Mouse (Mus musculus) embryonic stem cell, embryonic (primary cell): ENCODE measurements around the gene Rnaseh2c.

Source experiments
- CTCF ChIA-PET, 4 experiments: fragments of 300-600 bp in 2 of 4; fragments of 350-600 bp in 2 of 4; sonication (Branson Sonifier 250); formaldehyde crosslinking; loops; one replicate each; lab custom pipeline; 2022; ENCODE audit warnings: inconsistent platforms in 2 of 4; lab: Charles Lee
- POLR2A ChIA-PET, 4 experiments: fragments of 300-600 bp in 2 of 4; fragments of 350-600 bp in 2 of 4; sonication (Branson Sonifier 250); formaldehyde crosslinking; loops; one replicate each; lab custom pipeline; 2022; ENCODE audit warnings: antibody characterized with exemption in 4 of 4, inconsistent platforms in 1 of 4; lab: Charles Lee

The Rnaseh2c gene

DNA sequence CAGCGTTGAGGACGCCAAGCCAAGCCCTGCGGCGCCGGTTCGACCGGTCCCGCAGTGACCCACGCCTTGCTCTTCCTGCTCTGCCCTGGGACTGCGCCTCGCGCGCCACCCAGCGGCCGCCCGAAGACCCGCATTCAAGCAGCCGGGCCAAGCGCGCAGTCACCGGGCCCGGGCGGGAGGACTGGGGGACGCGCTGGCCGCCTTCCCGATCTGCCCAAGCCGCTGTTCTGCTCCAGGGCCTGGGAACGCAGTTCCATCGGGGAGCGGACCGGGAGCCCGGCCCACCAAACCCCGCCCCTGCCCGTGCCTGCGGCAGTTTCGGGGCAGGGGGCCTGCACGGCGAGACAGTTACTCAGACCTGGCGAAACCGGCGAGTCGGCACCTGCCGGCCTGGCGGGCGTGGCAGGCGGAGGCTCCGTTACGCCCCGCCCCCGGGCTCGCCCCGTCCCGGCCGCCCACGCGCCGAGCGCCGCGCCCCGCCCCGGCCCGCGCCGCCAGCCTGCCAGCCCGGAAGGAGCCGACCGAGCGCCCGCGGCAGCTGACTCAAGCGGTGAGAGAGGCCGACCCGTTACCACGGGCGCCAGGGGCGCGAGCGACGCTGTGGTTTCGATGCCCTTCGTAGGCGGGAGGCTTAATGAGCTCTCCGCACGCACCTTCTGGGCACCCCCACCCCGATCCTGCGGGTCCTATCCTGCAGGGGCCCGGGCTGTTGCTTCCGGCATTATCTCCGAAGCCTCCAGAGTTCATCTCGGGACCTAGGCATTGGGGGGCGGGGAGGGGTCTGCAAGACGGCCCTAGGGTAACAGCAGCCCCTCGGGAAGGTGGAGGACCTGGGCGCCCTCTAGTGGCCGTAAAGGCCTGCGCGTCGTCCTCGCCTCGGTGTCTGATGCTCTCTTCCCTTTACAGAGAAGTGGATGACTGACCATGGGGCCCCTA is 33.9 kb upstream of the Rnaseh2c start, which contains the start of gene Ap5b1:
Gene Ap5b1, plus strand, starts transcription at position 492 of the 936 bp plus-strand sequence.
- ChIA-PET POLR2A (interaction anchor here (0.6 to 9.0 kb wide), 53 partner anchors 8 to 517 kb away, joined by 3 to 63 read pairs (median 4); partner anchors contain the start of genes Cfl1 (in 3 of the 4), Mus81 (in 3 of the 4), Rnaseh2c (in 3 of the 4) and Ccdc85b (in 2 of the 4)), CTCF (interaction anchor here (0.5 to 5.8 kb wide), 138 partner anchors 9 to 852 kb away, joined by 3 to 54 read pairs (median 4); partner anchors contain the start of genes Mus81 (in 3 of the 4), Ehbp1l1 (in 2 of the 4), Fibp (in 2 of the 4) and Ovol1 (in 2 of the 4))

GRCm38 (mm10) chr19:5568470-5569140 is 33.1 kb upstream of the Rnaseh2c start:
- ChIA-PET CTCF (interaction anchor here (0.5 to 5.8 kb wide), 137 partner anchors 10 to 1473 kb away, joined by 3 to 54 read pairs (median 5); partner anchors contain the start of genes Mus81 (in 3 of the 4), Snx32 (in 3 of the 4), Ehbp1l1 (in 2 of the 4) and Fibp (in 2 of the 4)), POLR2A (interaction anchor here (0.6 to 9.0 kb wide), 54 partner anchors 9 to 516 kb away, joined by 3 to 63 read pairs (median 4); partner anchors contain the start of genes Cfl1 (in 3 of the 4), Mus81 (in 3 of the 4), Rnaseh2c (in 2 of the 4) and AI837181 (in 1 of the 4))

DNA sequence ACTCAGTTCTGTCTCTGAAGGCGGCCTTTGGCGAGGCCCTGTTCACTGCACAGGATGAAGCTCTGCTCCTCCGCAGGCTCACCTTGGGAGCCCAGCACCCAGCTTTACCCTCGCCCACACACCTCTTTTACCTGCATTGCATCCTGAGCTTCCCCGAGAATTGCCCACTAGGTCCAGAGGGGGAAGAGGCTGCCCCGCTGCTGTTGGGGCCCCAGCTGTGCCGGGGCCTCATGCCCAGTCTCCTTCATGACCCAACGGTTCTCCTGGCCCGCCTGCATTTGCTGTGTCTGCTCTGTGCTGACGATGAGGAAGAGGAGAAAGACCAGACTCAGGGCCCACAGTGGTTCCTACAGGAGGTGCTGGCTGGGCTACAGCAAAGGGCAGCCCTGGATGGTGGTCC is 32.2 kb upstream of the Rnaseh2c start:
- ChIA-PET POLR2A (interaction anchor here (0.5 to 9.0 kb wide), 27 partner anchors 9 to 219 kb away, joined by 3 to 63 read pairs (median 5); partner anchors contain the start of genes Cfl1 (in 3 of the 4), Mus81 (in 3 of the 4), Rnaseh2c (in 2 of the 4) and Banf1 (in 1 of the 4)), CTCF (interaction anchor here (0.5 to 5.8 kb wide), 39 partner anchors 10 to 1234 kb away, joined by 3 to 54 read pairs (median 10); partner anchors contain the start of genes Mus81 (in 3 of the 4), Ovol1 (in 2 of the 4), Sipa1 (in 2 of the 4) and Snx32 (in 2 of the 4))

GRCm38 (mm10) chr19:5570353-5571246 is 31.1 kb upstream of the Rnaseh2c start:
- CTCF ChIA-PET, result interaction anchor here in 3 of 4 experiments (0.6 to 5.8 kb wide), 16 partner anchors 9 to 223 kb away, joined by 3 to 54 read pairs (median 12); partner anchors contain the start of genes Ovol1 (in 2 of the 3), Mus81 (in 1 of the 3) and Snx32 (in 1 of the 3)

DNA sequence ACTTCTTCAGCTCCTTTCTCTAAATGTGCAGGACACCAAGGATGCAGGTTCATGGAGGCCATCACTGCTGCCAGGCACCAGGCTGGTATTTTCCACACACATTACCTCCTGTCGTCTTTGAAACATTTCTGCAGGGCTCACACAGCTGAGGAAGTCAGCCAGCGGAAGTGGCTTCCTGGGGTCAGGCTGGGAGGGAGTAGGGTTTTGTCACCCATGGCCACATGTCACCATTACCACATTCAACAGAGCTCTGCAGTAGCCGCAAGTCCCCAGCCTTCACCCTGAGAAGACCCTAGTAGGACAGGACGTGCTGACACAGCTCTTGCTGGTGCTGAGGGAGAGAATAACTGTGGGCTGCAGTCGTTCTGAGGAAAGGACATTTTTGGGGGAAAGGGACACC is 29.8 kb upstream of the Rnaseh2c start:
- ChIA-PET CTCF (interaction anchor here in 2 of 4 experiments (1.4 to 2.7 kb wide), 4 partner anchors 42 to 215 kb away, joined by 3 to 11 read pairs (median 7); no protein-coding TSS in a partner anchor), POLR2A (interaction anchor here (0.5 to 9.0 kb wide), 17 partner anchors 7 to 556 kb away, joined by 3 to 63 read pairs (median 3); partner anchors contain the start of genes Mus81 (in 2 of the 4), Ccdc85b (in 1 of the 4), Cfl1 (in 1 of the 4) and Fibp (in 1 of the 4))

More at GRCm38 (mm10) chr19:5570353-5571246, 31.1 kb upstream of the Rnaseh2c start:
- POLR2A ChIA-PET, result interaction anchor here (0.6 to 9.0 kb wide), 18 partner anchors 8 to 608 kb away, joined by 3 to 63 read pairs (median 8); partner anchors contain the start of genes Mus81 (in 3 of the 4), Cfl1 (in 2 of the 4), Fibp (in 1 of the 4) and Kat5 (in 1 of the 4)

DNA sequence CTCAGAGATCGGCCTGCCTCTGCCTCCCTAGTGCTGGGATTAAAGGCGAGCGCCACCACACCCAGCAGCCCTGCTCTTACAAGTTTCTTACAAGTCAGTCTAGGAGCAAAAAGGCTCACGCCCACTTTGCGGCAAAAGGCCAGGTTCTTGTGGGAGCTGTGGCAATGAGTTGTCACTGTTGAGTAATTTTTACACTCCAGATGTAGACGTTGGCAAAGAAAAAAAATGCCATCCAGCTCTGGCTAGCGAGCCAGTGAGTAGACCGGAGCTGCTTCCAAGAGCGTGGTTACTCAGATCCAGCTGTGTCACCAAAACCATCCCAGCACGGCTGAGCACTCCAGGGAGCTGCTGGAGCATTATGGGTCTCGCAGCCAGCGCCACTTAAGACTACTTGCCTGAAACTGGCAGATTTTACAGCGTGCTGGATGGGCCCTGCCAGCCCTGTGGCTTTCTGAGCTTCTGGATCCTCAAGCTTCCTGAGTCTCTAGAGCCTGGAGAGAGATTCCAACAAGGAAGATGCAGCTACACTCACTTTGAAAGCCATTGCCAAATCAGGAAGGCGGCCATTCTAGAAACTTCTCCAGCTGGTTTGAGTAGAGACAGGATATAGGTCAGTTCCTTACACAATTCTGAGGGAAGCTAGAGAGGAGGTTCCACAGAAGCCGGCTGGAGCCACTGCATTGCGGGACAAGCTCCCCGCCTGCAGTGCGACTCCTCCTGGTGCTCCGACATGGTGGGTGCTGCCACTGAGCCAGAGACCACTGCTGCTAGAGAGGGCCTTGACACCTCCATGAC is 29.1 kb upstream of the Rnaseh2c start:
- CTCF ChIA-PET, result interaction anchor here in 3 of 4 experiments (0.5 to 2.7 kb wide), 9 partner anchors 9 to 1299 kb away, joined by 3 to 11 read pairs (median 4); no protein-coding TSS in a partner anchor
- POLR2A ChIA-PET, result interaction anchor here (0.6 to 9.0 kb wide), 20 partner anchors 7 to 556 kb away, joined by 3 to 63 read pairs (median 3); partner anchors contain the start of genes Mus81 (in 2 of the 4), Ccdc85b (in 1 of the 4), Cfl1 (in 1 of the 4) and Fibp (in 1 of the 4)

GRCm38 (mm10) chr19:5575336-5575735 is 26.3 kb upstream of the Rnaseh2c start:
- CTCF ChIA-PET, result interaction anchor here in 2 of 4 experiments (0.6 kb wide), 2 partner anchors 140 to 510 kb away, joined by 3 read pairs; no protein-coding TSS in a partner anchor
- POLR2A ChIA-PET, result interaction anchor here in 1 of 4 experiments (2.0 kb wide), 1 partner anchor 55 kb away, joined by 4 read pairs; no protein-coding TSS in a partner anchor

DNA sequence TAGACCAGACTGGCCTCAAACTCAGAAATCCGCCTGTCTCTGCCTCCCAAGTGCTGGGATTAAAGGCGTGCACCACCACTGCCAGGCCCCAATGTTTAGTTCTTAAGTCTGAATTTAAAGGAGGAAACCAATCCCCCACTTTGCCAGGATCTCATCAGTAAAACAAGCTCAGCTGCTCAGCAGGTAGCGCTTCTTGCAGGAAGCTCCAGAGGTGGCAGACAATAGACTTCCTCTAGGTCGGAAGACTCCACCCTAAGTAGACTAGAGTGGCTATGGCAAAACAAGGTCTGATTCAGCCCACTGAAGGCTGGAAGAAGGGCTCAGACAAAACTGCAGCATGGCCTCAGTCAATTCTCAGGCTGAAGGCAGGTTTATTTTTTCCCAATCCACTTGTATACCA is 21.7 kb upstream of the Rnaseh2c start:
- ChIA-PET POLR2A (interaction anchor here (0.6 to 3.3 kb wide), 20 partner anchors 8 to 201 kb away, joined by 3 to 19 read pairs (median 4); partner anchors contain the start of genes Rnaseh2c (in 2 of the 4), Ap5b1 (in 1 of the 4), Ccdc85b (in 1 of the 4) and Kat5 (in 1 of the 4)), CTCF (interaction anchor here (0.8 to 4.1 kb wide), 6 partner anchors 9 to 50 kb away, joined by 3 to 43 read pairs (median 8); partner anchors contain the start of gene Ap5b1 (in 2 of the 4))

DNA sequence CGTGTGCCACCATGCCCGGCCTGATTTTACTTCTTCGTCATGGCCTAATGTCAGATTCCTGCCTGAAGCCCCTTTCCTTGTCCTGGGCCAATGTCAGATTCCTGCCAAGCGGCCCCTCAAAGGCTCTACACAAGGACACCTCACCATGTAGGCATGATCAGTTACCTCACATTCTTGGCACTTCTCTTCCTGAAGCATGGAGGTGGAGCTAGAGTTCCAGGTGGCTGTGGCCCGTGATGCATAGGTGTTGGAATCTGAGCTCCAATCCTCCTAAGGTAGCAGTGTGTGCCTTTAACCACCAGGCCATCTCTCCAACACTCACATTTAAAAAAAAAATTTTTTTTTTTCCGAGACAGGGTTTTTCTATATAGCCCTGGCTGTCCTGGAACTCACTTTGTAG is 20.9 kb upstream of the Rnaseh2c start:
- POLR2A ChIA-PET, result interaction anchor here in 3 of 4 experiments (0.6 to 3.3 kb wide), 10 partner anchors 8 to 517 kb away, joined by 3 to 19 read pairs (median 4); partner anchors contain the start of genes Ap5b1 (in 1 of the 3), Cfl1 (in 1 of the 3) and Rnaseh2c (in 1 of the 3)
- CTCF ChIA-PET, result interaction anchor here (0.7 to 4.1 kb wide), 5 partner anchors 12 to 17 kb away, joined by 3 to 43 read pairs (median 5); partner anchors contain the start of gene Ap5b1 (in 1 of the 4)

GRCm38 (mm10) chr19:5581995-5582394 is 19.7 kb upstream of the Rnaseh2c start:
- CTCF ChIA-PET, result interaction anchor here in 3 of 4 experiments (1.3 to 1.8 kb wide), 3 partner anchors 13 kb away, joined by 3 to 5 read pairs (median 4); no protein-coding TSS in a partner anchor

GRCm38 (mm10) chr19:5589159-5589558 is 12.5 kb upstream of the Rnaseh2c start:
- CTCF ChIA-PET, result interaction anchor here in 3 of 4 experiments (0.6 to 1.9 kb wide), 7 partner anchors 19 to 126 kb away, joined by 3 to 11 read pairs (median 3); partner anchors contain the start of genes Ap5b1 (in 2 of the 3) and Snx32 (in 1 of the 3)
- POLR2A ChIA-PET, result interaction anchor here in 2 of 4 experiments (0.6 to 1.5 kb wide), 3 partner anchors 11 to 252 kb away, joined by 3 to 4 read pairs (median 3); no protein-coding TSS in a partner anchor

More at GRCm38 (mm10) chr19:5581995-5582394, 19.7 kb upstream of the Rnaseh2c start:
- POLR2A ChIA-PET, result interaction anchor here in 2 of 4 experiments (0.6 to 1.5 kb wide), 6 partner anchors 14 to 82 kb away, joined by 3 to 5 read pairs (median 4); partner anchors contain the start of gene Sipa1 (in 1 of the 2)

GRCm38 (mm10) chr19:5591888-5592287 is 9.8 kb upstream of the Rnaseh2c start:
- POLR2A ChIA-PET, result interaction anchor here in 1 of 4 experiments (1.5 kb wide), 1 partner anchor 23 kb away, joined by 4 read pairs; no protein-coding TSS in a partner anchor
- CTCF ChIA-PET, result interaction anchor here in 2 of 4 experiments (0.6 to 0.7 kb wide), 2 partner anchors 23 to 62 kb away, joined by 3 read pairs; no protein-coding TSS in a partner anchor

- ChIA-PET POLR2A (interaction anchor here in 2 of 4 experiments (1.0 to 1.2 kb wide), 3 partner anchors 18 to 27 kb away, joined by 3 to 4 read pairs (median 3); no protein-coding TSS in a partner anchor), CTCF (interaction anchor here in 2 of 4 experiments (0.8 to 1.6 kb wide), 2 partner anchors 31 kb away, joined by 3 to 7 read pairs; partner anchors contain the start of gene Ap5b1 (in 1 of the 2))
These were observed 2.4 kb upstream of the Rnaseh2c start for GRCm38 (mm10) chr19:5599224-5599623.
